Mouse (Mus musculus) erythroblast, embryonic 14.5 days (primary cell): Measurements from ENCODE around the gene Ncoa1. TPM values are rescaled to one million over a fixed set of nuclear protein-coding genes. Genes with fewer than 3 reads are reported as not detected.
A peak's percentile ranks its signal among the peaks of the same experiment; 100 is the strongest.

Experiments used
- H3K27me3 ChIP-seq: 2 replicates; pipeline ENCODE4 v1.6.1; 2012; ENCODE audit warnings: inconsistent platforms; ENCODE audit not compliant: control insufficient read depth
- H3K36me3 ChIP-seq: 2 replicates; pipeline ENCODE4 v1.6.1; 2012; ENCODE audit warnings: mild to moderate bottlenecking, inconsistent platforms; ENCODE audit not compliant: control insufficient read depth
- H3K4me1 ChIP-seq: 2 replicates; pipeline ENCODE4 v1.6.1; 2012; ENCODE audit warnings: inconsistent platforms; ENCODE audit not compliant: control insufficient read depth
- H3K4me3 ChIP-seq: replicated peaks from 2 replicates; pipeline ENCODE3; 2012; ENCODE audit warnings: moderate library complexity, mild to moderate bottlenecking, inconsistent platforms
- H3K9me3 ChIP-seq: 2 replicates; pipeline ENCODE4 v1.6.1; 2012; ENCODE audit warnings: low read length, inconsistent platforms, mixed read lengths; ENCODE audit not compliant: control insufficient read depth
- GATA1 ChIP-seq: IDR thresholded peaks from 2 replicates; pipeline ENCODE4 v1.6.1; 2012; ENCODE audit warnings: low read length, inconsistent platforms, mixed read lengths
- TAL1 ChIP-seq: IDR thresholded peaks from 3 replicates; pipeline ENCODE4 v1.6.1; 2012; ENCODE audit warnings: low read length, inconsistent platforms, mixed read lengths
- polyA plus RNA-seq: library from polyadenylated mRNA; stranded (reverse); fragments of >175 nt; gene quantifications from 2 replicates; pipeline ENCODE4 v1.2.3, GENCODE M21; 2012

The Ncoa1 gene
- polyA plus RNA-seq, 1 experiment, result 0.07 TPM

DNA sequence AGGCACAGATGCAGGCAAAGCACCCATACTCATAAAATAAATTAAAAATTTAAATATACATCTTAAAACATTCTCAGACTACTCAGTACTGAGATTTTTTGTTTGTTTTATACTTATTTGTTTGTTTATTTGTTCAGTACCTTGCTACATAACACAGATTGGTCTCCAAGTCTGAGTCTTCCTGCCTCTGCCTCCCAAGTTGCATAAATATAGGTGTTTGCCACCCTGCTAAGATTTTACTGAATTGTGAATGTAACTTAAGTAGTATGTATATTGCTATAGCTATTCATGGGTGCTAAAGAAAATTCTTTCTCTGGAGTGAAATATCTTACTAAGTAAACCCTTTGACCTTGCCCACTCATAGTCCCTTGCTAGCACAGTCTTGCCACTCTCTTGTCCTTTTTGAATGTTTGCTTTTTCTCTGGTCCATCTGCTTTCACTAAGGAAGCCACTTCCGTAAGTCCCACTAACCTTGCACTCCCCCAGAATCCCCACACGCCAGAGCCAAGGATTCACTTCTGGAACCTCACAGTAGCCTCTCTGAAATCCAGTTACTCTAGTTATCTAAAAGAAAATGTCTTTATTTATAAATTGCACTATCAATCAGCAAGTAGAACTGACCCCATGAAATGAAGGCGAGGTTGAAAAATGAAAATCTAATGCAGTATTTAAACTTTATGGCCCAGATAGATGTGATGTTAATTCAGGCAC lies 2.3 kb upstream of the Ncoa1 start:
- TF ChIP-seq GATA1 (no peak), TAL1 (no peak)
- Histone ChIP-seq H3K4me3 (no peak overlapping the region), H3K4me1 (peaks cover 16% of the 10 kb centered on the region), H3K27me3 (peaks cover 66% of the 10 kb centered on the region), H3K9me3 (peaks cover 5% of the 10 kb centered on the region; the same call in 1 of the 2 replicates), H3K36me3 (no peaks in the 10 kb centered on the region)

DNA sequence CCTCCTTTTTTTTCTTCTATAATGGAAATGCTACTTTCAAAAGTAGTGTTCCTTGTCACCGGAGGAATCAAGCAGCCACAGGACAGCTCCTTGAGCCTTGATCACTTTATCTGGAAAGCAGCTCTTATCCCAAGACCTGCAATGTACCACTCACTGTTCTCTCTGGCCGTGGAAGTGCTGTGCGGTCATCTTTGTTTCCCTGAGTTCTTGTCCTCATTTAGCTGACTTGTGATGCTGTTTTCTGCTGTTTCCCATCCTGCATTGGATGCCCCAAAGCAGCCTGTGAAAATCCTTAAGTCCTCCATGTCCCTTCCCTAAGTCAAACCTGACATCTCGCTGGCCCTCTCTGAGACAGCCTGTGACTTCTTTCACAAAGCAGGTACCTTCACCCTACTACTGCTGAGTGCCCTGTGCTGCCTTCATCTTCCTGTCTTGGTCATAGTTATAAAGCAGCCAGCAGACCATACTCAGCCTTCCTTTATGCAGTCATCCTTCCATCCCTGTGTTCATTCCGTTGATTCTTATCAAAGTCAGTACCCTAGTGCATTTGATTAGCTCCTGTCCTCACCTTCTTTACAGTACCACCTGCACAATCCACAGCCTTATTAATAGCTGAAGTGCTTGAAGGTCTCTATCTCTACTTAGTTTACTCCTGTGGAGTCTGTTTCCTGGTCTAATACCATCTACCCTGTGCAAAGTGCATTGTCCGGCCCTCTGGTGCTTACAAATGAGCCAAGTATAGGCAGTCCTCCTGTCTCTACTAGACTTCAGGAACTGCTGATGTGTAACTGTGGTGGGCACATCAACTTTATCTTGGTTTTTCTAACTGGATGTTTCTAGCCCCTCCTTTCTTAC lies 1.2 kb upstream of the Ncoa1 start:
- TF ChIP-seq GATA1, result no peak
- TF ChIP-seq TAL1, result no peak

DNA sequence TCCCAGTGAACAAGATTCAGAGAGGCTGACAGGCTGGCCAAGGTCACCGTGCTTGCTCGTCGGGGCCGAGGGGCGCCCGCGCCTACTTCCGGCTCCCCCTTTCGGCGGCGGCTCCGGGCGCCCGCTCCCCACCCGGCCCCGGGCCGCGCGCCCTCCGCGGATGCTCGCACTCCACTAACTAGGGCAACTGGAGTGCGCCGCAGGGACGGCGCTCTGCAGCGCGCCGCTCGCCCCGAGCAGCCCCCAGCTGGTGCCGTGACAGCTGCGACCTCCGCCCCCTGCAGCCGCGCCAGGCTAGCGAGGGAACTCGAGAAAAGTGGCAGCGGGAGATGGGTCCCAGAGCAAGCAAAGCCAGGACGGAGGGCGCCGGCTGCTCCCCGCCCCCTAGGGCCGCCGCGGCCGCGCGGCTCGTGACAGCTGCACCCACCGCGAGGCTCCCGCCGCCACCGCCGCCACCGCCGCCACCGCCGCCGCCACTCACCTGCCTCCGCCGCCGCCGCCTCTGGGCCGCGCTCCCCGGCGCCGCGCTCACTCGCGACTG lies 621 bp downstream of the Ncoa1 start:
- Histone ChIP-seq H3K4me1 (peaks cover 16% of the 10 kb centered on the region), H3K36me3 (no peaks in the 10 kb centered on the region), H3K27me3 (peaks cover 82% of the 10 kb centered on the region), H3K4me3 (peak overlapping the region; percentile 80), H3K9me3 (peaks cover 5% of the 10 kb centered on the region; the same call in 1 of the 2 replicates)
- TF ChIP-seq GATA1, result no peak
- TF ChIP-seq TAL1, result no peak

More for the DNA sequence above, 1.2 kb upstream of the Ncoa1 start:
- Histone ChIP-seq H3K4me3 (no peak overlapping the region), H3K36me3 (no peaks in the 10 kb centered on the region), H3K4me1 (peaks cover 16% of the 10 kb centered on the region), H3K27me3 (peaks cover 73% of the 10 kb centered on the region), H3K9me3 (peaks cover 5% of the 10 kb centered on the region; the same call in 1 of the 2 replicates)

DNA sequence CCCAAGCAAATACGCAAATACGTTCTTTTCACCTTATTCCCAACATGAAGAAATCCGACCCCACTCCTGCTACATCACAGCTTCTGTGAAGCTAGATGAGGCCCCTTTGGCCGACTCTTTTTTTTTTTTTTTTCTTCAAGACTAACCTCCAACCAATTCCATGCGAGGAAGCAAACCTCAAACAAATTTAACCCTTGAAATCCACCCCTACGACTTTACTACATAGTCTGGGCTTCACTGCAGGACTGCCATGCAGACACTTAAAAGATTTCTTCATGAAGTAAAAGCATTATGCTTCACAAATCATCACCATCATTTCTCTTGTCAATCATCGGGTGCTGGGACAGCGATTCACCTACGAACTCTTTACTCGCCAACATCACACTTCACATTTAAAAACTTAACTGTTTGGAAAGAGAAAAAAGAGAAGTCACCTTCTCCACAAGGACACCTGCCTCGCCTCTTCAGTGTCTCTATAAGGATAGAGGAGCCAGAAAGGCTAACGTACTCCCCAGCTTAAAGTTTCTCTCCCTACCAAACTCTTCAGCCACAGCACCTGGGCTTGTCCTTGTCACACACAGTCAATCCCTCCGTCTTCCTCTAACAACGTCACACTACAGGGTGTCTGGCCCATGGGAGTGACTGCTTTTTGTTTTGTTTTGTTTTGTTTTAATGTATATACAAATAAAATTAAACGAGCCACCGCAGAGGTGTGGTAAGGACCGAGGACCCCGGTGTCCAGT lies 1.6 kb downstream of the Ncoa1 start:
- peaks cover 5% of the 10 kb centered on the region; the same call in 1 of the 2 replicates for H3K9me3 ChIP-seq
- peaks cover 84% of the 10 kb centered on the region for H3K27me3 ChIP-seq
- peaks cover 16% of the 10 kb centered on the region for H3K4me1 ChIP-seq
- no peaks in the 10 kb centered on the region for H3K36me3 ChIP-seq
- TF ChIP-seq TAL1 (no peak), GATA1 (no peak)
- peak overlapping the region; percentile 80 for H3K4me3 ChIP-seq

DNA sequence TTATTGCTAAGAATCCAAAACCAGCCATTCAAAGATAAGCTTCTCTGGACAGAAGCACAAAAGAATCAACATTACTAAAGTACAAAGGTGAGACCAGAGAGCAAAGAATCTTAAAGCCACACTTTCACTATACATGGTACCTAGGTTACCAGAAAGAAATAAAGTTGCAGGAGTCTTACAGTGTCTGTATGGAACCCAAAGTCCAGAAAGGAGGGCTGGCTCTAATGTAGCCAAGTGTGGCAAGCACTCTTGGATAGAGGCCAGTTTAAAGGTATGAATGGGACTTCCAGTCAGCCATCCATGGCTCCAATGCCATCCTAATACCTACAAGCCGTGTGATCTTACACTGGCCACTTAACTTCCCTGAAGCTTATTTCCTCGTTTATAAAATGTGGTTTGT lies 7.9 kb downstream of the Ncoa1 start:
- no peaks in the 10 kb centered on the region for H3K36me3 ChIP-seq
- H3K9me3 ChIP-seq, result peaks cover 2% of the 10 kb centered on the region; the same call in 1 of the 2 replicates
- TF ChIP-seq GATA1, result no peak
- TF ChIP-seq TAL1, result no peak
- peaks cover 34% of the 10 kb centered on the region for H3K27me3 ChIP-seq
- H3K4me1 ChIP-seq, result no peaks in the 10 kb centered on the region
- H3K4me3 ChIP-seq, result no peak overlapping the region

DNA sequence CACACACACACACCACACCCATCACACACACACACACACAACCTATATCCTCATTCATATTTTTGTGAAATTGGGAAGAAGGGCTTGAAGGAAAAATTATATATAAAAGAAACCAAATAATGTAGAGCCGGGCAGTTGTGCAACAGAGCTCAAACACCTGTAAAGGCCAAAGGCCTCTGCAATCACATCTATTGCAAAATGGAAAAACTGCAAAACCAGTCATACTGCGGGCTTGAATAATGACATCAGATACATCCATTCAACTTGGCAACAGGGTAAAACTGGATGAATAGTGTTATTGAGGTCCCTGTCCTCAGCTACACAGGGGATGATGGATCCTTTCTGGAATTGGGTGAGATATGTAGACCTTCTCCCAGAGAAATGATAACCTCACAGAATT lies 13.3 kb downstream of the Ncoa1 start:
- TF ChIP-seq TAL1 (no peak), GATA1 (no peak)
- Histone ChIP-seq H3K36me3 (no peaks in the 10 kb centered on the region), H3K4me3 (no peak overlapping the region), H3K27me3 (0 out of 2 replicates have a peak, but pooled peaks cover 2% of the 10 kb centered on the region), H3K9me3 (peaks cover 2% of the 10 kb centered on the region; the same call in 1 of the 2 replicates), H3K4me1 (no peaks in the 10 kb centered on the region)

DNA sequence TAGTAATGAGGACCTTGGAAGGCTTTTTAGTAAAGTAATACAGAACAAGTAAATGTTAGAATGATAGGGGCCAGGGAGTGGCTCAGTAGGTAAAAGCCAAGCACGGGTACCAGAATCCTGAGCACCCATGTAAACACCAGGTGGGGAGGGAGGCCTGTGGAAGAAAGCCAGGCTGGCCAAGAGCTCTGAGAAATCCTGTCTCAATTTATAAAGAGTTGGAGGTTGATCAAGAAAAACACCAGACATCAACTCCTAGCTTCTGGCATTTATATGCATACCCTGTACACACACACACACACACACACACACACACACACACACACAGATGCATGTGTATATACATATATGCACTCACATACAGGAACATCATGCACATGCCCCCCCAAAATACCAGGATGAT lies 14.6 kb downstream of the Ncoa1 start:
- Histone ChIP-seq H3K4me1 (no peaks in the 10 kb centered on the region), H3K36me3 (no peaks in the 10 kb centered on the region), H3K9me3 (no peaks in the 10 kb centered on the region), H3K27me3 (no peaks in the 10 kb centered on the region), H3K4me3 (no peak overlapping the region)
- no peak for TF ChIP-seq TAL1
- TF ChIP-seq GATA1, result no peak

DNA sequence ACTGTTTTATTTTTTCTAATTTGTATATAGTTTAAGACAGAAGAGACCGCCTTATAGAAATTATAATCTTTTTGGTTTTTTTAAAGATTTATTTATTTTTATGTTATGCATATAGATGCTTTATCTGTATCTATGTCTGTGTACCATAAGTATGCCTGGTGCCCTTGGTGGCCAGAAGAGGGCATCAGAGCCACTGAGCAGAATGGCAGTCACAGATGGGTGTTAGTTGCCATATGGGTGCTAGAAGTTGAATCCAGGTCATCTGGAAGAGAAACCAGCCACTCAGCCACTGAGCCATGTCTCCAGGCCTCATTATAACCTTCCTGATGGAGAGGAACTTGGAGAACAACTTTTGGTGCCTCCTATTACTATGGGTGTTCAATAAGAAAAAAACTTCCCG lies 16.0 kb downstream of the Ncoa1 start:
- Histone ChIP-seq H3K4me3 (no peak overlapping the region), H3K36me3 (no peaks in the 10 kb centered on the region), H3K27me3 (no peaks in the 10 kb centered on the region), H3K4me1 (no peaks in the 10 kb centered on the region), H3K9me3 (no peaks in the 10 kb centered on the region)
- TF ChIP-seq GATA1 (no peak), TAL1 (no peak)
